Comparison of ENCODE assay signal across 8 mouse cellular contexts in the genomic region with DNA sequence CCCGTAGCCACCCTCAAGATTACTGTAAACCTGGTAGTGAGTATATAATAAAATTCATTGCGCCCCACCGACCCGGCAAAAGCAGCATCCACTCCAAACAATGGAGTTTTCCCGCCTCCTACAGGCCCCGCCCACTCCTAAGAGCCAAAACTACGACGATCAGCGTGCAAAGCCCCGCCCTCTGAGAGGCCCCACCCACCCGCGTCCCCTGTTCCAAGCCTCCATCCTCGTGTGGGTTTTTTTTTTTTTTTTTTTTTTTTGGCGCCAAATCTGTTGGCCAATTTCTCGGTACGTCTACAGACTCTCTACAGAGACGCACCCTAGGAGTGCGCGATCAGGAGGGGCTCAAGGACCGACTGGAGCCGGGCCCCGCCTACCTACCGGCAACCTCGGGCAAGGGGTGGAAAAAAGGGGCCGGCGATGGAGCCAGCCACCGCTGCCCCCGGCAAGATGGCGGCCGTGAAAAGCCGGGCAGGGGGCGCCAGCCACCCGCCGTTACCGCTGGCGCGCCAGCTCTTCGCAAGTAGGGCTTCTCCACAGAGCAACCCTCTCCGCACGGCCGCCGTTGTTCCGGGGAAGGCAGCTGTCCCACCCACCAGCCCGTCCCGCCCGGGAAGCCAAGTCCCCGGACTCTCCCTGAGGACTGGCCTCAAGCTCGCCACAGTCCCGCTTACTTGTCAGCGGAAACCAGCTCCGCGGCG. TPM values are rescaled to one million over a fixed set of nuclear protein-coding genes. Genes with fewer than 3 reads are reported as not detected.
DNase-seq lines count a peak whose midpoint lies in the region; ATAC-seq lines count a peak whose summit lies in the region.

No protein-coding gene starts in this region.

- H3K9ac ChIP-seq in hindbrain, embryonic 13.5 days = peak overlapping the region; percentile 93

- H3K4me2 ChIP-seq in hindbrain, embryonic 13.5 days = peak overlapping the region; percentile 73

- ATAC-seq in hindbrain, embryonic 13.5 days (ENCODE audit: low FRiP score) = peak; percentile 73

- peaks cover 1% of the 10 kb centered on the region for H3K36me3 ChIP-seq in hindbrain, embryonic 13.5 days

- DNase-seq in WW6 (ENCODE audit: low read depth, low spot score) = peak; percentile 67
- DNase-seq in cerebellum, postnatal 14 days = peak; percentile 82 to 86
- peak; percentile 39 to 51 for DNase-seq in frontal cortex, postnatal 14 days (ENCODE audit: low spot score in 2 of 2)
- DNase-seq in left cerebral cortex, adult 11 months (ENCODE audit: low spot score) = peak; percentile 25
- DNase-seq in lung, postnatal 4 days = peak; percentile 84 to 86
- DNase-seq in retina, postnatal 7 days (ENCODE audit: low read depth, low spot score) = peak; percentile 70
- DNase-seq in urinary bladder, postnatal 10 days (ENCODE audit: low spot score) = peak; percentile 24

- H3K27ac ChIP-seq in hindbrain, embryonic 13.5 days = peak overlapping the region; percentile 96

- no peaks in the 10 kb centered on the region for H3K9me3 ChIP-seq in hindbrain, embryonic 13.5 days

- no peaks in the 10 kb centered on the region for H3K27me3 ChIP-seq in hindbrain, embryonic 13.5 days

- under 1% methylated on average over 45 of the region's 53 CpGs for WGBS in hindbrain, embryonic 13.5 days

- peak overlapping the region; percentile 98 for H3K4me3 ChIP-seq in hindbrain, embryonic 13.5 days

- peaks cover 23% of the 10 kb centered on the region for H3K4me1 ChIP-seq in hindbrain, embryonic 13.5 days (replicated peaks)

RNA-seq across cellular contexts. Expression of a gene that starts 0.9 kb away (rescaled TPM):
- polyA plus RNA-seq in hindbrain, embryonic 13.5 days (2015; fragmentation: Nextera tagmentation; extraction: Ambion mirVana) = 109 and 110 TPM in 2 replicates

RNA-seq across cellular contexts. Expression of a gene that starts 24.7 kb away (rescaled TPM):
- polyA plus RNA-seq in hindbrain, embryonic 13.5 days (2015; fragmentation: Nextera tagmentation; extraction: Ambion mirVana) = 666 and 678 TPM in 2 replicates

RNA-seq across cellular contexts. Expression of a gene that starts 30.4 kb away (rescaled TPM):
- polyA plus RNA-seq in hindbrain, embryonic 13.5 days (2015; fragmentation: Nextera tagmentation; extraction: Ambion mirVana) = 4.8 and 5.4 TPM in 2 replicates

RNA-seq across cellular contexts. Expression of a gene that starts 58.5 kb away (rescaled TPM):
- polyA plus RNA-seq in hindbrain, embryonic 13.5 days (2015; fragmentation: Nextera tagmentation; extraction: Ambion mirVana) = 475 TPM in 2 replicates

Comparison
In these comparisons a context has a peak if more than half of its experiments do, and no peak if none do; other contexts are left out.
1. Peak in every context shown above with its lines: DNase-seq, ATAC-seq, H3K4me3 ChIP-seq and H3K27ac ChIP-seq.
2. DNase-seq: peak in every context shown above with its lines; median percentile 85 in lung, postnatal 4 days; 84 in cerebellum, postnatal 14 days; 70 in retina, postnatal 7 days; 67 in WW6; 45 in frontal cortex, postnatal 14 days; 25 in left cerebral cortex, adult 11 months; 24 in urinary bladder, postnatal 10 days.